Mouse (Mus musculus) erythroid progenitor cell, adult 5-6 weeks (primary cell): ENCODE results near the gene Maff. TPM values are rescaled to one million over a fixed set of nuclear protein-coding genes. Genes with fewer than 3 reads are reported as not detected.
A peak's percentile ranks its signal among the peaks of the same experiment; 100 is the strongest.

Experiments used
- ATAC-seq: replicated peaks from 2 replicates; pipeline ENCODE4 v1.8.0; 2016; ENCODE audit warnings: moderate number of reproducible peaks, mild to moderate bottlenecking, moderate TSS enrichment, inconsistent platforms; ENCODE audit not compliant: poor library complexity, low FRiP score, severe bottlenecking
- total RNA-seq, 2 experiments: library from RNA; stranded (forward) in 1 of 2; stranded (reverse) in 1 of 2; fragments of 150-400 nt in 1 of 2; fragments of 186-747, 209-891 nt in 1 of 2; gene quantifications; 2 replicates each; pipeline versions ENCODE4 v1.2.3 to v1.2.4; 2015 to 2017; ENCODE audit warnings: low replicate concordance in 2 of 2

The Maff gene
- total RNA-seq, 2 experiments from 2014 or later, result not detected

DNA sequence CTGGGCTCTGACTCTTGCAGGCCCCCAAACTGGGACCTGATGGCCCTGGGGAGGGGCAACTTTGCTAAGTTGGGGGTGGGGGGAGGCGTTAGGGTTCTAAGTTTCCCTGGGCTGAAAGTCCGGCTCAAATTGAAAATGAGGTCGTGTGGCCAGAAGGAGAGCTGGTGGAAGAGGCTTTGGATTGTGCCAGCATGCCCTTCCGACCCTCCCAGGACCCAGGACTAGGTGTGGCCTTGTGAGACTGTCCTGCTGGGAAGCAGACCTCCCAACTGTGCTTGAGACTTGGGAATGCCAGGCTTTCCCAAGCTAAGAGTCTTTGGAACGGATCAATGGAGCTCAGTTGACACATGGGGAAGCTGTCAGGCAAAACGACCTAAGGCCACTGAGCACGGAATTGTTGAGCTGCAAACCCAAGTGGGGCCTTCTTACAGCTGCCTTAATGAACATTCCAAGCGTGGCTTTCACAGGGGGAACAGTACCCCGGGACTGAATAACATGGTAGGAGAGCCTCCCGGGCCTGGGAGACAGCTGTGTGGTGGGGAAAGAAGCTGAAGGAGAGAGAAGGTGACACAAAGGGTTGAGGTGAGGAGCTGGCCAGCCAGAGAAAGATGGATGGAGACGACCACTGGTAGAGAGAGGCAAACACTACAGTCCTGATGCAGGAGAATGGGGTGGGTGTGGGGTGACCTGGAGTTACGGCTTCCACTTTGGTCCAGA, 11.7 kb downstream of the Maff start:
- no peak for ATAC-seq

DNA sequence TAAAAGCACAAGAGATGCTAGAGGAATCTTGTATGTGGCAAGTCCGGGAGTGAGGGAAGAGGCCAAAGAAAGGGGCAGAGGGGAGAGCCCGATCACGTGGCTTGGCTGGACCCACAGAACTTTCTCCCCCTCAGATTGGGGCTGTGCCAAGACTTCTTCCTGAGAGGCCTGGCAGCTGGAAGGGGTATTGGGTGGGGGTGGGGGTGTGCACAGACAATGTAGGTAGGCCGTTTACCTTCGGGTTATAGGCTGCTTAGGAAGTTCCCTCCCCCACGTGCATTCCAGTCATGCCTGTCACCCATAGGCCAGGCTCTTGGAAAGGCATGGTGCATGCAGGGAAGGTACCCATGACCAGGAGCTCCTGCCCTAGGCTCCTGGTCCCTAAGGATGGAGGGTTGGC, 13.5 kb downstream of the Maff start:
- ATAC-seq, result no peak

DNA sequence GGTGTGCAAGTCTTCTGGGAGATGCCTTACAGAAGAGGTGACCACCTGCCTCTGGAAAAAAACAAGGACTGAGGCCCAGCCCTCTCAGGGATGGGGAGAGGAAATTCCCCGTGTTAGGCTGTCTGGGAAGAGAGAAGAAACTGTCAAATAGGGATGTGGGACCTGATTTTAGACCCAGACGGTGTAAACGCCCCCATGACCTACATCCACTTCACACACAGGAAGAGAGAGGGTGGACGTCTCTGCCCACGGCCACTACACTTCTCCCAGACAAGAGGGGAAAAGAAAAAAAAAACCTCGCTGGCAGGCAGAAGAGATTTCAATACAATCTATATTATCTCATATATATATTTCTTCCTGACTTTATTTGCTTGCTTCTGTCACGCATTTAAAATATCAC, 13.9 kb downstream of the Maff start:
- no peak for ATAC-seq

DNA sequence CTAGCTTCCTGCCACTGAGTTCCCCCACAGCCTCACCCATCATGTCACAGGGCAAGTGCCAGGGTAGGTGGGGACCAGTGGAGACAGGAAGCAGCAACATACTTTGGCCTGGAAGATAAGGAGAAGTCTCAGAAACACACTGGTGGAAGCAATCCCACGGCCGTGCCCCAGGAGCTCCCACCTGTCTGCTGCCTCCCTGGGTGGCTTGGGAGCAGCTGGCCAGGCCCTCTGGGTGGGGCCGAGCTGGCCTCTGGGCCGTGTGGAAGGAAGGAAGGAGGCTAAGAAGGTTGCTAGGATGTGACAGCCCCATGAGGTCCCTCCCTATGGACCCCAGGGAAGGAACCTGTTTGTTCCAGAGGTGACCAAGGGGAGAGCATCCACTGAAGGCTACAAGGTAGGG, 14.6 kb downstream of the Maff start:
- no peak for ATAC-seq

DNA sequence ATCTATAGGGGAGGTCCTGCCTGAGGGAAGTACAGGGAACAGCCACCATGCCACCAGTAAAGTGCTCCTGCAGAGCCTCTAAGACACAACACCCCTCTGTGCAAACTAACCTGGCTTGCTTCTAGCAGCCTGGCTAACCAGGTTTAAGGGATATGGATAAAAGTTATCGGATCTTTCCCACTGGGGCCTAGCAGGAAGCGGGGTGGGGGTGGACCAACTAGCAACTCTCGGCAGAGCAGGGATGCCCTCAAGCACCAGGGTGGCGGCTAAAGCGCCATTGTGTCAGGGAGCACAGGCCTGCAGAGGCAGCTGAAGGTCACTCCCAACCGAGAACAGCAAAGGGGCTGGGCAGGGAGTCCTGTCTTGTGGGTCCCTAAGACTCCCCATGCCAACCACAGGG, 17.7 kb downstream of the Maff start:
- ATAC-seq, result no peak

DNA sequence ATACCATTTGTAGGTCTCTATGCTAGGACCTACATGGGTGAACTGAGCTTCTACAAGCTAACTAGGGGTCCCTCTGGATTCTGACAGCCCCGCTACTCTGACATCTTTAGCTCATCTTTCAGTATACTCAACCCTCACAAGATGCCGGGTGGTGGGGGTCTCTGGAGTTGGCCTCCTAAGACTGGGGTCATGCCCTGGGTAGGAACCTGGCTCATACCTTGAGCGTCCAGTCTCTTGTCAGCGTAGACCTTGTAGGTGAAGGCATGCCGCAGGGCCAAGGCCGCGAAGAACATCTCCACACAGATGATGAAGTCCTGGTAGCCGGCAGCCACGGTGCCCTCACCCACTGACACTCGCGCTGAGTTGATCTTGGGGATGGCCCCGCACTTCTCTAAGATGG, 18.6 kb downstream of the Maff start:
- ATAC-seq, result no peak

DNA sequence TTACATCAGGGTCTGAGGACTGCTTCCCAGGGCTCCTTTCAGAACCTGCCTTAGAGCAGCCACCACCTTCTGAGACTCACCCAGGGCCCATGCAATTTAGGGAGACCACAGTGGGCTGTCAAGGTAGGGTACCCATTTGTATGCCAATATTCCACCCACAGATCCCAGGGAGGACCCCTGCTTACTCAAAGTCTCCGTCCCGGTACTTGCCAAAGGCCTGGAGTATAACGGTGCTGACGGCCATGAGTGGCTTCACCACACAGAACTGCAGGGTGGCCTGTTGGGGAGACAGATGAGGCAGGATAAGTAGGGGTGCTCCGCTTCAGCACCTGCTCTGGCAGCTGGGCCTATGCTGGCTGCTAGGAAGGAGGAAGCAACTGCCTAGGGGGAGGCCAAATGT, 20.0 kb downstream of the Maff start:
- no peak for ATAC-seq

DNA sequence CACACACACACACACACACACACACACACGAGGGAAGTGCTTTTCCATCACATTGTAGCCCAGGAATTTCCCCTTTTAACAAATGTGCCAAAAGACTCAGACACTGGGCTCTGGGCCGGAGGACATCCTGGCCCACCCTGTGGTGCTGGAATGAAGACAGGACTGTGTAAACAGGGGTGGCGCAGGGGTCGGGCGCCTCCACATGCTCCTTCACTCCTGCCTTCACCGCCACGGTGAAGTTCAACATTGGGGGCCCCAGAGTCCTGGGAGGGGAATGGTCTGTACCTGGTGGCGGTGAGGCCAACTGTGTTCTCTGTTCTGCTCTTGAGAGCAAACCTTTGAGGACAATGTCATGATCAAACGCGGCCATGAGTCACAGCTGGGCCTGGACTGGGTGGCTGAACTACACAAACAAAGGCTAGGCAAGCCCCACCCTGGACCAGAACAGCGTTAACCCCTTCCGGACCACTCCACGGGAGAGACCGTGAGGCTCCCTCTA, 21.9 kb downstream of the Maff start:
- no peak for ATAC-seq

DNA sequence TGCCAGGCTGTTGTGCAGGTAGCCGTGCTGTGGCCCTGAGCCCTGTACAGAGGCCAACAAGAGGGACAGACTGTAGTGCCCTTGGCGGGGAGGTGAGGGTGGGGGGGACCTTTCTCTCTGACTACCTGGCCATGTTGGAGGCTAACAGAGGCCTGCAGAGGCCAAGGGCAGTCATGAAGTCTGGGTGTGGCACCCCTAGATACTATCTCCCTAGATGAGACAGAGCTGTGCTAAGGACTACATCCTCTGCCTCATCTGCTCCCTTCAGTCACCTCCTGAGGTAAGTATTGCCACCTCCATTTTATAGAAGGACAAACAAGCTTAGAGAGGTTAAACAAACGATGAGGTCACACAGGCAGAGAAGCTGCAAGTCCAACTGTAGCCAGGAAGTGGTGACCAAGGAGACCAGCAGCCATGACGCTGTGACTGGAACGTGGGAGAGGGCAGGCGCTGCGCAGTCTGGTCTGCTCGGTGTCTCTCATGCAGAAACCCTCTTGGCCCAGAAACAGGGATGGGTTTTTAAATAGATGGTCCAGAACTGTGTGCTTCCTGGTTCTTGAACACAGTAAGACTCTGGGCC, 22.5 kb downstream of the Maff start:
- ATAC-seq, result no peak

DNA sequence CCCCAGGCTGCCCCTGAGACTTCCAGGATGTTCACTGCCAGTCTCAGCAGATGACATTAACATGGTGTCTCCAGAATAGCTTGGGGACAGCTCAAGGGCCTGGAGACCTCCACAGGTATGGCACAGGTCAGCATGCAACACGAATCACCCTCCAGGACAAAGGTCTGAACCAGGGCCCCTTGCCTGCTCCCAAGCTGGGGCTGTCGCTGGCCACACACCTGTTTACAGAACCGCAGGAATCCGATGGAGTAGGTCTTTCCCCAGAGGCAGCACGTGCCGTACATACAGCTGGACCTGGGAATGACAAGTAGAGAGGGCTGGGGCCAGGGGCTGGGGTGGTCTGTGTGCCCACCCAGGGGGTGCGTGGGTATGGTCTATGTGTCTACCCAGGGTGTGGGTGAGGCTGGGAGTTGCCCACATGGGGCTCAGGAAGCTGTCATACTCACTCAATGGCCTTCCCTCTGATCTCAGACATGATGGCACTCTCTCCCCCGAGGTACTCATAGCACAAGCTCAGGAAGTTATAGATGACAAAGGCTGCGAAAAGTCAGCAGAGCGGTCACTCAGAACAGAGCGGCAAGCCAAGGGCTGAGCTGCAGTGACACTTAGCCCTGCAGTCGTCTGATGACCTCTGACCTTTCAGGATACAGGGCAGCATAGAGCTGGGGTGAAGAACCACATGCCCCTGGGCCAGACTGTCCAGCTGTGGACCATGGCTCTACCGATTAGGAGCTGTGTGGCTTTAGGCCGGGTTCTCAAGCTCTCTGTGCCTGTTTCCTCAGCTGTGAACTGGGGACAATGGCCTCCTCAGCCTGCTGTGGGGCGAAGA, 23.2 kb downstream of the Maff start:
- no peak for ATAC-seq

DNA sequence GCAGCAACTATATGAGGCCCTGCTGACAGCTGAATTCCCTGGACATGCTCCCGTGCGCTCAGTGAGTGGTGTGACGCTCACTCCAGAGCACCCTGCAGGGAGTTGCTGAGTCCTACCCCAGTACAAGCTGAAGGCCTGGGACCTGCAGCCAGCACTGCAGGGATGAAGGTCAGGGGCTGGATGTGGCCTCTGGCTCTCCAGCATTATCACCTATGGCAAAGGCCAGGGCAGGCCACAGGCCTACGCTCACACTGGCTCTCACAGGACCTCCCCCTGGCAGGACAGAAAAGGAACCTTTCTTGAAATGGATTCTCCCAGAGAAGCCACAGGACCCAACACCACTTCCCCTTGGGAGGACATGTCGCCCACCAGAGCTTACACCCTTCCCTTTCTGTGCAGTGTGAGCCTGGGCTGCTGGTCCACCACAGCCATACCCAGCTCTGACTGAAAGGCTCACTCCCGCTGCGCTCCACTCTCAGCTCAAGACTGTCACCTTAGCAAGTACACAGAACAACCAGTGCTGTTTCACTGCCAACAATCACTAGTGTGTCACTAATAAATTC, 23.9 kb downstream of the Maff start:
- ATAC-seq, result no peak

DNA sequence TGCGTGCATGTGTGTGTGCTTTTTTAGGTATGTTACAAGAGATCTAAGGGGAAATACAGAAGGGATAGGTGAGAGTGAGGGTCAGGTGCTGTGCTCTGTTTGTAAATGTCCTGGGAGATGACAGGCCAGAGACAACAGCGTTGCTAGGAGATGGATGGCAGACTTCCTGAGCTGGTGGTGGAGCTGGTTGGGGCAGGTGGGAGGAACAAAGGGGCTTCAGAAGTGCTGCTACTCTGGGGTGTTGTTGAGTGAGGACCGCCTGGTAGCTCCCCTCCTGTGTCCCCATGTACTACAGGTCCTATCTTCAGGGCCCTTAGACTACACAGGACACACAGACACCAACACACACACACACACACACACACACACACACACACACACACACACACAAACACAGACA, 28.3 kb downstream of the Maff start:
- ATAC-seq, result no peak

DNA sequence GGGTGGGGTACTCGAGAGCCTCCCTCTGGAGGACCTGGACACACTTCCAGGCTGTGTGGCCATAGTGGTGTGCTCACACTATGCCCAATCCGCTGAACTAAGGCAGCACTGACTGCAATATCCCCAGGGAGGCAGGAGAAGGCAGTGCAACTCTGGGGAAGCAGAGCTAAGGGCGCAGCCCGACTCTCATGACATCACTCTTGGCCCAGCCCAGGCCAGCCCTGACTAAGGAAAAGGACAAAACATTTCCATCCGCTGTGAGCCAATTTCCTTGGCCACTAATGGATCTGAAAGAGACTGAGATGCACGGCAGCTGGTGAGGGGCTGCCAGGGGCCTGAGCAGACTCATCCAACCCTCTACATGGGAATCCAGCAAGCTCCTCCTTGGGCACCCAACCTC, 31.3 kb downstream of the Maff start:
- no peak for ATAC-seq

DNA sequence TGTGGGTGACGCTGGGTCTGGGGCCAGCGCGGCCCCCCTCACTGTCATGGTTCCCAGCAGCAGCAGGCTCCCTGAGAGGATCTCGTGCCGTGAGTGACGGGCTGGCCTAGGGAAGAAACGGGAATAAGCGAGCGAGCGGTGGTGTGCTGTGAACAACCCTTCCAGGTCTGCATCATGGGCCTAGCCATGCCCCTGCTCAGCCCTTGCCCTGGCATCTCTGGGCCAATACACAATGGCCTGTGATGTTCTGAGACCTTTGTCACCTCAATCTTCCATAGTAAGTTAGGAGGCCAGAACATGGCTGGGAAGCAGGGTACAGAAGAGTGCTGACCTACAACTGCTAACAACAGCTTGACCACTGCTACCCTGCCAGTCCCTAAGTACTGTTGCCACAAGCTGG, 32.2 kb downstream of the Maff start:
- ATAC-seq, result no peak

DNA sequence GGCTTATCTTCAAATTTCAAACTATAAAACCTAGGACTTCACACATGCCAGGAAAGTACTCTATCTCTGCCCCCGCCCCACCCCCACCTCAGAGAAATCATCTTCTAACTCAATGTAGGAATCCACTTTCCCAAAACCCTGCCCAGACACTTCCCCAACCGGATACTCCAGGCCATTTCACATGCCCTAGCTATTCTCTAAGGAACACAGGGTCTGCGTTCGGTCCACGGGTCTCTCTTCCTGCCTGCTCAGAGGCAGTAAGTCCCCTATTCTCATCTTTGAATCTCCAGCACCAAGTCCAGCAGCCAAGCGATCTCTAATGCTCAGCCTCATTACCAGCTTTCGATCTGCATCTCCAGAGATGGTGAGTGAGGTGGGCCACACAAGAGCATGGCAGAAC, 33.2 kb downstream of the Maff start:
- ATAC-seq, result no peak

DNA sequence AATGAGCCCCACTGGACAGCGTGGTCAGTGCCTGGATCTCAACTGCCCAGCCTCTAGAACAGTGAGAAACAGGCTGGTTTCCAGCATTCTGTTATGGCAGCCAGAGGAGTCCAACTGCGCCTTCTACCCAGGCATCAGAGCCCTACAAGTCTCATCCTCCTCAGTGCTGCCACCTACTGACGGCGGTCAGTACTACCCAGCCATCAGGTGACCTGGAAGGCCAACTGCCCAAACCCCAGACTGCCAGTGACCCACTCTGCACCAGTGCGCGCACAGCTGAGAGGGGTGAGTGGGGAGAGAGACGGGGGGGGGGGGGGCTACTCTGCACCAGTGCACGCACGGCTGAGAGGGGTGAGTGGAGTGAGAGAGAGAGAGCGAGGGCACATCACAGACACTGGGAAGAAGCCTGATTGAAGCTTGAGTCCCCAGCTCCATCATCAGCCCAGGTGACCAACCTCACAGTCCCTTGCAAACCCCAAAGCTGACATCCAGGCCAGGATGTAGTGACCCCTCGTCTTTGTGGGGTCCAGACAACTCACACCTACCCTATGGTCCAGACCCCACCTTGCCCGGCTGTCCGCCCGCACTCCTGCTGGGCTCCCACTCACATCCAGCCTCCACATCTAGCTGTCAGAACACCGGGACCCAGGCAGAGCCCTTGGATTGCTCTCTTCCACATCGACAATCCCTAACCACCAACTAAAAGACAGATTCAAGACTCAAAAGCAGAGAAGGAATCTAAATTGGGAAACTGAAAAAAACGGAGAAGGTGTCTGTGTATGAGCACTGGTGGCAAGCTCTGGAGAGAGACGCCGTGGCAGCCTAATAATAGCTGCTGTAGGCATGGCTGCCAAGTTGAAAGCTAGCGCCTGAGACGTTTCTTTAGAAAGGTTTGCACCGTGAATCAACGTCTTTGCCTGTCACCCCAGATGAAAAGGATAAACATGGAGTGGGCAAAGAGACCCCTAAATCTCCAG, 34.3 kb downstream of the Maff start:
- peak; percentile 53 for ATAC-seq

DNA sequence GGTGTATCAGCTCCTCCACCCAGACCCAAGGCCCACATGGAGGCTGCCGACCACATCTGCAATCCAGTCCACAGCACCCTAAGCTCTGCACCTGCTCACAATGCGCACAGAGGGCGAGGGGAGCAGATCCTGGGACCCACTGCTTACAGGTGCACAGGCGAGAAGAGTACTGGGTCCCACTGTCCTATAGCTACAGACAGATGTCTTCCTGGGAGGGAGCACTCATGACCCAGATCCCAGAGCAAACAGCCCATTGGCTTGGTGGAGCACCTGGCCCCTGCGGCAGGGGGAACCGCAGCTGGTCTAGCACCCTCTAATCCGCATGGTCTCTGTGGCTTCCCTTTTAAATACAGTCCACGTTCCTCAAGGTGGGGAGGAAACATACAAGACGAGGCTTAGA, 35.2 kb downstream of the Maff start:
- no peak for ATAC-seq

DNA sequence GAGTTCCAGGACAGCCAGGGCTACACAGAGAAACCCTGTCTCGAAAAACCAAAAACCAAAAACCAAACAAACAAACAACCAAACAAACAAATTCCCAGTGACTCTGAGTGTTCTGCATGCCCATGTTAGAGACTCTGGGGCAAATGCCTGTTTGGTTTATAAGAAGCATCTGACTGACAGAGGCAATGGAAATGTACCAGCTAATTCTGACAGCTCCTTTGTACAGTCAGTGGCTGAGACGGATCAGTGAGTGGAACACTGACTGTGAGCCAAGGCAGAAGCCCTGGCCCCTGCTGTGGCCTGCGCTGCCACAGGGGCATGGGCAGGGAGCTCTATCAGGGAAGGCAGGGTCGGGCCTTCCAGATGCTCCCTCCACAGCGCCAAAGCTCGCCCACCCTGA, 40.7 kb downstream of the Maff start:
- ATAC-seq, result no peak

DNA sequence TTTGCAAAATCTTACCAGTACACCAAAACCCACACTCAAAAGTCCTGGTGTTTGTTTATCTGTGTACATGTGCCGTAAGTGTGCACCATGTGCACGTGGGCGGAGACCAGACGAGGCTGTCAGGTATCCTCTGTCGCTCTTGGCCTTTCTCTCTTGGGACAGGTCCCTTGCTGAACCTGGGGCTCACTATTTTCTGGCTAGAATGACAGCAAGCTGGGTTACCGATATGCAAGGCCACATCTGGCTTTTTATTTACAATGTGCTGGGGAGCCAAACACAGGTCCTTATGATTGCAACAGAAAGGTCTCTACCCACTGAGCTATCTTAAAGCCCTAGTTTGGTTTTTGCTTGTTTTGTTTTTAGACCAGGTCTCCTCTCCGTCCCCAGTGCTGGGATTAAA, 41.2 kb downstream of the Maff start:
- no peak for ATAC-seq

DNA sequence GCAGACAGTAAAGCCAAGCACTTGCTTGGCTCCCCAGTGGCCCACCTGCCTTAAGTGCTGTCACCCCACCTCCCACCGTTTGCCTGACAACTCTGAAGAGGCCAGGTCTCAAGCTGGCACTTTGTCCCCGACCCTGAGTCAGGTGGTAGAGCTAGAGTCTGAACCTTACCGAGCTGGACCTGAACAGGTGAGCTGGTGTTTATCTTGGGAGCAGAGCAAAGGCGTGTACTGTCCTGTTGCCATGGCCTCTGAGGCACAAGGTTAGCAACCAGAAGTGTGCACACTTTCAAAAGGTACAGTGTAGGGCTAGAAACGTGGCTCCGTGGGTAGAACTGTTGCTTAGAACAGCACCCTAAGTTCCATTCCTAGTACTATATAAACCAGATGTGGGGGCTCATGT, 41.8 kb downstream of the Maff start:
- no peak for ATAC-seq
